Mouse (Mus musculus) testis, adult 2 months (tissue): ENCODE results near the gene Klhl35. TPM values are rescaled to one million over a fixed set of nuclear protein-coding genes. Genes with fewer than 3 reads are reported as not detected.

Experiments
- H3K27ac ChIP-seq: fragments of 200-500 bp; 2 replicates; pipeline ENCODE4 v1.5.1; 2012; ENCODE audit warnings: low read depth, low read length; ENCODE audit not compliant: control insufficient read depth, insufficient read depth
- H3K27me3 ChIP-seq: fragments of 200-500 bp; 2 replicates; pipeline ENCODE4 v1.6.1; 2012; ENCODE audit warnings: mild to moderate bottlenecking, low read length, moderate library complexity; ENCODE audit not compliant: control insufficient read depth, insufficient read depth
- H3K36me3 ChIP-seq: fragments of 200-500 bp; 2 replicates; pipeline ENCODE4 v1.6.1; 2012; ENCODE audit warnings: mild to moderate bottlenecking, low read length; ENCODE audit not compliant: control insufficient read depth, insufficient read depth
- H3K4me1 ChIP-seq: fragments of 200-500 bp; 2 replicates; pipeline ENCODE4 v1.6.1; 2012; ENCODE audit warnings: low read length; ENCODE audit not compliant: control insufficient read depth, insufficient read depth
- H3K4me3 ChIP-seq: fragments of 200-500 bp; 2 replicates; pipeline ENCODE4 v1.5.1; 2012; ENCODE audit warnings: low read depth, mild to moderate bottlenecking, low read length, moderate library complexity, mixed read lengths; ENCODE audit not compliant: control insufficient read depth
- CTCF ChIP-seq: fragments of 200-500 bp; IDR thresholded peaks from 2 replicates; pipeline ENCODE4 v1.5.1; 2012; ENCODE audit warnings: low read depth, mild to moderate bottlenecking, inconsistent platforms, low read length, moderate library complexity; ENCODE audit not compliant: control insufficient read depth, insufficient read depth, insufficient replicate concordance
- POLR2A ChIP-seq: fragments of 200-500 bp; IDR thresholded peaks from 2 replicates; pipeline ENCODE4 v1.6.1; 2012; ENCODE audit warnings: low read depth, mild to moderate bottlenecking, inconsistent platforms, low read length, moderate library complexity; ENCODE audit not compliant: control insufficient read depth
- polyA plus RNA-seq: library from polyadenylated mRNA; depleted of rRNA; stranded (reverse); fragments of >200 nt; gene quantifications from 2 replicates; pipeline ENCODE4 v1.2.3, GENCODE M21; 2012; rRNA removed

The Klhl35 gene
- 11.7 and 13.7 TPM in 2 replicates for polyA plus RNA-seq

- Histone ChIP-seq H3K27ac (no peak within 1 kb of the TSS), H3K4me3 (no peak within 1 kb of the TSS), H3K27me3 (no peaks in the 10 kb centered on the region), H3K4me1 (peaks cover 17% of the 10 kb centered on the region), H3K36me3 (no peaks in the 10 kb centered on the region)
- TF ChIP-seq CTCF, result no peak
- no peak for TF ChIP-seq POLR2A
These were observed at the start of gene Klhl35 for GRCm38 (mm10) chr7:99465811-99466210. Gene Klhl35, plus strand, starts transcription at chr7:99466004.

- Histone ChIP-seq H3K27ac (no peak overlapping the region), H3K27me3 (no peaks in the 10 kb centered on the region), H3K36me3 (no peaks in the 10 kb centered on the region), H3K4me3 (no peak overlapping the region), H3K4me1 (peaks cover 3% of the 10 kb centered on the region)
- TF ChIP-seq CTCF (no peak), POLR2A (no peak)
These were observed 46.5 kb upstream of the Klhl35 start for GRCm38 (mm10) chr7:99419311-99419710.

- no peak overlapping the region for H3K4me3 ChIP-seq
- no peaks in the 10 kb centered on the region for H3K36me3 ChIP-seq
- H3K4me1 ChIP-seq, result no peaks in the 10 kb centered on the region
- TF ChIP-seq POLR2A, result no peak
- TF ChIP-seq CTCF, result no peak
- H3K27me3 ChIP-seq, result no peaks in the 10 kb centered on the region
- no peak overlapping the region for H3K27ac ChIP-seq
These were observed 44.8 kb upstream of the Klhl35 start for GRCm38 (mm10) chr7:99421006-99421405.

- Histone ChIP-seq H3K4me1 (no peaks in the 10 kb centered on the region), H3K27me3 (no peaks in the 10 kb centered on the region), H3K36me3 (no peaks in the 10 kb centered on the region), H3K4me3 (no peak overlapping the region), H3K27ac (peak overlapping the region; percentile 9; the same call in 1 of the 2 replicates)
- TF ChIP-seq CTCF (no peak), POLR2A (no peak)
These were observed 41.2 kb upstream of the Klhl35 start for GRCm38 (mm10) chr7:99424538-99425155.

GRCm38 (mm10) chr7:99425706-99426105 lies 40.1 kb upstream of the Klhl35 start:
- no peaks in the 10 kb centered on the region for H3K4me1 ChIP-seq
- H3K27ac ChIP-seq, result no peak overlapping the region
- no peaks in the 10 kb centered on the region for H3K27me3 ChIP-seq
- no peaks in the 10 kb centered on the region for H3K36me3 ChIP-seq
- no peak for TF ChIP-seq POLR2A
- TF ChIP-seq CTCF, result no peak
- H3K4me3 ChIP-seq, result no peak overlapping the region

- no peaks in the 10 kb centered on the region for H3K4me1 ChIP-seq
- TF ChIP-seq CTCF (no peak), POLR2A (no peak)
- no peak overlapping the region for H3K27ac ChIP-seq
- no peaks in the 10 kb centered on the region for H3K27me3 ChIP-seq
- no peak overlapping the region for H3K4me3 ChIP-seq
- H3K36me3 ChIP-seq, result no peaks in the 10 kb centered on the region
These were observed 38.8 kb upstream of the Klhl35 start for GRCm38 (mm10) chr7:99427031-99427430.

GRCm38 (mm10) chr7:99427987-99428386 lies 37.8 kb upstream of the Klhl35 start:
- Histone ChIP-seq H3K4me1 (no peaks in the 10 kb centered on the region), H3K36me3 (no peaks in the 10 kb centered on the region), H3K27ac (no peak overlapping the region), H3K27me3 (no peaks in the 10 kb centered on the region), H3K4me3 (no peak overlapping the region)
- no peak for TF ChIP-seq CTCF
- no peak for TF ChIP-seq POLR2A
